Mouse (Mus musculus): ENCODE measurements around the gene Tfb2m. TPM values are rescaled to one million over a fixed set of nuclear protein-coding genes. Genes with fewer than 3 reads are reported as not detected.

Gene Tfb2m
- polyA plus RNA-seq, 1 experiment from 2014 or later: 32.7 TPM

DNA sequence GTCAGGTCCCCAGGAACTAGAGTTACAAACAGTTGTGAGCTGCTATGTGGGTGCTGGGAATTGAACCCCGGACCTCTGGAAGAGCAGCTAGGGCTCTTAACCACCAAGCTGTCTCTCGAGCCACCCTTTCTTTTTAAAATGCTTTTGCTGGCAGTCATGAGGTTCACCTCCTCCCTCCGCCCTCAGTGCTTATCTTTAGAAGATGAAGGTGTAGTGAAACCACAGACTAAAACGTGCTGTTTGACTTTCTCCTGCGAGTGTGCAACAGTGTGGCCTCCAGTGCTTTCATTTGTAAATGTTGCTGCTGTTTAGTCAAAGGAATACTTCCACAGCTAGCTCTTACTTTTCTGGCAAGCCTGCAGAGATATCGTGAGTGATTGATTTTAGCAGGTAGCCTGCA, 32.6 kb upstream of the Tfb2m start:
- H3K9ac ChIP-seq: no peak overlapping the region
- WGBS: 76% methylated on average over 6 of the region's 6 CpGs
- H3K4me2 ChIP-seq: no peak overlapping the region
- H3K27ac ChIP-seq: no peak overlapping the region
- no peak overlapping the region for H3K4me3 ChIP-seq
- peaks cover 18% of the 10 kb centered on the region for H3K36me3 ChIP-seq
- peaks cover 12% of the 10 kb centered on the region for H3K4me1 ChIP-seq
- no peak for ATAC-seq (ENCODE audit: insufficient number of reproducible peaks, insufficient read depth, low FRiP score, low TSS enrichment, low read depth)
- H3K9me3 ChIP-seq: no peaks in the 10 kb centered on the region
- H3K27me3 ChIP-seq: no peaks in the 10 kb centered on the region

DNA sequence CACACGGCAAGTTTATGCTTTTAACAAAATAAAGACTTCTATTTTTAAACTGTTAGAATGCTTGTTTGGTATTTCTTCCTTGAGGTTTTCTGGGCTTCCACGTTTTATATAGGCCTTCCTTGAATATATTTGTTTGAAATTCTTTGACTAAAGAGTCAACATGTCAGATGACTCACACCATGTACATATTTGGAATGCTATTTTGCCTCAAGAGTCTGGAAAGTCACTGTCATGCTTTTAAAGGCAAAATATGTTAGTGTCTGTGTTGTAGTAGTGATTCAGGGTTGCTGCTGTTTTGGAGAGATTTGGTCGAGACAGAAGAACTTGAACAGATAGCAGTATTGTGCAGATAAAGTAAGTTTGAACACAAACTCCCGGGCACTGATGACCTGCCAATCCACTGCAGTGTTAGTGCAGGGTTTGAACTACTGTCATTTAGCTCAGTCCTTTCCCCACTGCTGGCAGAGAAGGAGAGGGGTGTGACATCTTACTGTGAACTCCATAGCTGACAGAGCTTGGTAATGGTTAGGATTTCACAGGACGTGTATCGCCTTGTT, 27.7 kb upstream of the Tfb2m start:
- 65% methylated on average over 6 of the region's 6 CpGs for WGBS
- H3K9ac ChIP-seq: no peak overlapping the region
- H3K4me1 ChIP-seq: peaks cover 17% of the 10 kb centered on the region
- no peak overlapping the region for H3K4me3 ChIP-seq
- no peaks in the 10 kb centered on the region for H3K27me3 ChIP-seq
- no peak for ATAC-seq (ENCODE audit: insufficient number of reproducible peaks, insufficient read depth, low FRiP score, low TSS enrichment, low read depth)
- 0 out of 2 replicates have a peak, but pooled peaks cover under 1% of the 10 kb centered on the region for H3K36me3 ChIP-seq
- H3K4me2 ChIP-seq: no peak overlapping the region
- H3K27ac ChIP-seq: peak overlapping the region; percentile 29; the same call in 1 of the 2 replicates
- H3K9me3 ChIP-seq: no peaks in the 10 kb centered on the region

DNA sequence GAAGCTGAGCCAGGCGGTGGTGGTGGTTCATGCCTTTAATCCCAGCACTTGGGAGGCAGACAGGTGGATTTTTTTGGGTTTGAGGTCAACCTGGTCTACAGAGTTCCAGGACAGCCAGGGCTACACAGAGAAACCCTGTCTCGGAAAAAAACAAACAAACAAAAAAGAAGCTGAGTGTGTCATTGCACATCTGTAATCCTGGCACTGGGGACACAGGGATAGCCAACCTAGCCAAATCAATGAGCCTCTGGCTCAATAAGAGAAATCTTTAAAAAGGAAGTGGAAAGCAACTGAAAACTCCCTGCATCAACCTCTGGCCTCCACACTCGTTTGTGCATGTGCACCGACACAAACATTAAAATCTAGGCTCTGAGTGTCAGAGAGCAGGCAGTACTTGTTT, 25.6 kb upstream of the Tfb2m start:
- ATAC-seq (ENCODE audit: insufficient number of reproducible peaks, insufficient read depth, low FRiP score, low TSS enrichment, low read depth): no peak
- no peaks in the 10 kb centered on the region for H3K9me3 ChIP-seq
- H3K27ac ChIP-seq: no peak overlapping the region
- H3K36me3 ChIP-seq: no peaks in the 10 kb centered on the region
- H3K4me3 ChIP-seq: no peak overlapping the region
- H3K27me3 ChIP-seq: no peaks in the 10 kb centered on the region
- peaks cover 27% of the 10 kb centered on the region for H3K4me1 ChIP-seq
- no peak overlapping the region for H3K4me2 ChIP-seq
- H3K9ac ChIP-seq: no peak overlapping the region
- WGBS: 76% methylated on average over 4 of the region's 4 CpGs

DNA sequence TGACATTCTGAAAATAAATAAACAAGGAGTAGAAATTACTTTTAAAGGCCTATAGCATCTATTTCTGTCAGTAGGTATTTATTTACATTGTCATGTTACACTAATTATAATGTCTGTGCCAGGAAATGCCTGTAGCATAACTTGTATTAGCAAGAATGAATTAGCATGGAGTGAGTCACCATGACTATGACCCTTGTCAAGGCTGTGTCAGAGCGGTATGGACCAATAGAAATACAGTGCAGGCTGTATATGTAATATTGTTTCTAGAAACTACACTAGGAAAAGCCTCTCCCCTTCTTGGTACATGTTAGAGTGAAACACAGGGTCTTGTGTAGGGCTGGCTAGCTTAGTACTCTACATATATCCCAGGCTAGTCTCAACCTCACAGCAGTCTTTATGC, 24.4 kb upstream of the Tfb2m start:
- H3K4me3 ChIP-seq: no peak overlapping the region

DNA sequence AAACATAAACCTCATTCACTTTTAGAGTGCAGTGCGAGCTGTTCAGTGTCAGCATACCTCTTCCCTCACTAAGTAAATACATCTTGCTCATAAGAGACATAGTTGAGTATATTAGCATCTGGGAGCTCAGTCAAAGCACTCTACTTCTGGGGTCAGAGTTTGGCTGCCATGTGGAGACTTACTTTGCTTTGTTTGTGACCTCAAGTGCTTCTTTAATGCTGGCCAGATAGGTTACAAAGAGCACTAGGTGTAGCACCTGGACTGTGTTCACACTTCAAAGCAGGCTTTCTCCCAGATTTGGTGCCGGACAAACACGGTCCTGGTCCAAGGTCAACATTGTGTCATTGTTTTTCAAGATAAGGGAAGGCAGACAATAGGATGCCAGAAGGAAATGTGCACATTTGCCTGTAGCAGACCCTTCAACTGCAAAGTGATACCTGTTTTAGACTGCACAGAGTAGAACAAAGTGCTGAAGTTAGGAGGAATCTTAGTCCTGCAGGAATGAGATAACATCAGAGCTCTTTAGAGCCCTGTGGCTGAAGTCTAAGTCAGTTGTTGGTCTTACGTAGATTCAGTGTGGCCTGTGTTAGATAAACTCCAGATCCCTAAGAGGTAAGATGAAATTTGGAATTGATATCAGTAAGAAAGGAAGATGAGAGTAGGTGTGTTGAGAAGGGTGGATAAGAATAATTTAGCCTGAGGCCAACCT, 22.8 kb upstream of the Tfb2m start:
- Histone ChIP-seq H3K9ac (no peak overlapping the region), H3K27ac (no peak overlapping the region), H3K27me3 (no peaks in the 10 kb centered on the region), H3K4me1 (peaks cover 19% of the 10 kb centered on the region), H3K4me2 (no peak overlapping the region), H3K9me3 (no peaks in the 10 kb centered on the region), H3K4me3 (no peak overlapping the region), H3K36me3 (no peaks in the 10 kb centered on the region)
- 77% methylated on average over 4 of the region's 4 CpGs for WGBS
- ATAC-seq (ENCODE audit: insufficient number of reproducible peaks, insufficient read depth, low FRiP score, low TSS enrichment, low read depth): no peak

More for the DNA sequence above, 24.4 kb upstream of the Tfb2m start:
- no peak overlapping the region for H3K9ac ChIP-seq
- no peaks in the 10 kb centered on the region for H3K36me3 ChIP-seq
- no peaks in the 10 kb centered on the region for H3K27me3 ChIP-seq
- no peak for ATAC-seq (ENCODE audit: insufficient number of reproducible peaks, insufficient read depth, low FRiP score, low TSS enrichment, low read depth)
- peaks cover 27% of the 10 kb centered on the region for H3K4me1 ChIP-seq
- H3K9me3 ChIP-seq: no peaks in the 10 kb centered on the region
- 91% methylated on average over 1 of the region's 1 CpGs for WGBS
- H3K4me2 ChIP-seq: no peak overlapping the region
- no peak overlapping the region for H3K27ac ChIP-seq

DNA sequence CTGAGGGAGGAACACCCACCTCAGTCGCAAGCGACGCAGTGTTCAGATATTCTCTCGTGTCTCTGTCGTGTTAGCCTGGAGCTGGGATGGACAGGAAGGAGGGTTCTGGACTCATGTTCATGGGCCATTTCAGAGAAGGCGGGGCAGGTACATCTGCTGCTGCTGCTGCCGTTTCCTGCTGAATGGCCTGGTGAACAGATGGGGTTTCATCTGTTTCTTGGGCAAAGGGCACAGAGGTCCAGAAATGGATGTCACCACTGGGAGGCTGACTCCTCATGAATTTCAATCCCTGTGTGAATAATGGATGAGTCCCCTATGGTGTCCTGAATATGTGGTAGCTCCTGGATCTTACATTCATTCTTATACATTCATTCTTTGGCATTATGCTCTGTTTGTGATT, 21.5 kb upstream of the Tfb2m start:
- no peak overlapping the region for H3K4me2 ChIP-seq
- H3K9ac ChIP-seq: no peak overlapping the region
- H3K4me1 ChIP-seq: peaks cover 27% of the 10 kb centered on the region
- WGBS: 56% methylated on average over 7 of the region's 7 CpGs
- no peak for ATAC-seq (ENCODE audit: insufficient number of reproducible peaks, insufficient read depth, low FRiP score, low TSS enrichment, low read depth)
- no peaks in the 10 kb centered on the region for H3K27me3 ChIP-seq
- no peaks in the 10 kb centered on the region for H3K36me3 ChIP-seq
- no peak overlapping the region for H3K27ac ChIP-seq
- no peak overlapping the region for H3K4me3 ChIP-seq
- no peaks in the 10 kb centered on the region for H3K9me3 ChIP-seq

DNA sequence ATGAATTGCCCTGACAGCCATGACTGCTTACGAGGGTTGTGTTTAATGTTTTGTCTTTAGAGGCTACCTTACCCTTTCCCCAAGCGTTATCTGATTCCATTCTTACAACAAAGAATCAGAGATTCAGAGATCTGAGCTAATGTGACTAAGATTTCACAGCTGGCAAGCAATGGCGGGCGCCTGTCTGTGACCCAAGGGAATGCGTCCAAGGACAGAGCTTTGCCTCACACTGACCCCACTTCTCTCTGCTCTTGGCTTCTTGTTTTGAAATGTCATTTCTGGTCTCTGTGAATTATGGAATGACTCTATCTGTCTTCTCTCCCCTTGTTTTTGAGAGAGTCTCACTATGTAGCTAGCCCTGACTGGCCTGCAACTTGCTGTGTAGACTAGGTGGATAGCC, 17.9 kb upstream of the Tfb2m start:
- no peaks in the 10 kb centered on the region for H3K27me3 ChIP-seq
- no peak for ATAC-seq (ENCODE audit: insufficient number of reproducible peaks, insufficient read depth, low FRiP score, low TSS enrichment, low read depth)
- H3K9ac ChIP-seq: no peak overlapping the region
- no peaks in the 10 kb centered on the region for H3K9me3 ChIP-seq
- H3K36me3 ChIP-seq: no peaks in the 10 kb centered on the region
- no peak overlapping the region for H3K27ac ChIP-seq
- H3K4me3 ChIP-seq: no peak overlapping the region
- no peak overlapping the region for H3K4me2 ChIP-seq
- WGBS: 56% methylated on average over 5 of the region's 5 CpGs
- peaks cover 38% of the 10 kb centered on the region for H3K4me1 ChIP-seq

DNA sequence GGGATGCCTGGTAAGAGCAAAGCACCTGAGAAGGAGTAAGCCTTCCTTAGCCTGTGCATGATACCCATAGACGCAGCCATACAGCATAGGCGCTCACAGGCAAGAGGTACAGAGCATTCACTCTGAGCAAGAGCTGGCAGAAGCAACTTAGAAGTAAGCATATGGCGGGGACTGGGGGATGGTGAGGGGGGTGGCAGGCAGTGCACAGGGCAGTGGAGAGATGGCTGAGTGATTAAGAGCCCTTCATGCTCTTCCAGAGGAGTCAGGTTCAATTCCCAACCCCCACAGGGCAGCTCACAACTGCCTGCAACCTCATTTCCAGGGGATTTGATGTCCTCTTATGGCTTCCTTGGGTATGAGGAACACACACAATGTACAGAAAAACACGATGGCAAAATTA, 17.1 kb upstream of the Tfb2m start:
- H3K27ac ChIP-seq: 0 out of 2 replicates have a peak overlapping the region, but pooled peaks have one; percentile 17
- H3K9ac ChIP-seq: no peak overlapping the region
- H3K4me2 ChIP-seq: no peak overlapping the region
- ATAC-seq (ENCODE audit: insufficient number of reproducible peaks, insufficient read depth, low FRiP score, low TSS enrichment, low read depth): no peak
- H3K4me3 ChIP-seq: no peak overlapping the region
- H3K27me3 ChIP-seq: no peaks in the 10 kb centered on the region
- H3K4me1 ChIP-seq: peaks cover 40% of the 10 kb centered on the region
- H3K9me3 ChIP-seq: no peaks in the 10 kb centered on the region
- no peaks in the 10 kb centered on the region for H3K36me3 ChIP-seq
- WGBS: 83% methylated on average over 4 of the region's 4 CpGs

DNA sequence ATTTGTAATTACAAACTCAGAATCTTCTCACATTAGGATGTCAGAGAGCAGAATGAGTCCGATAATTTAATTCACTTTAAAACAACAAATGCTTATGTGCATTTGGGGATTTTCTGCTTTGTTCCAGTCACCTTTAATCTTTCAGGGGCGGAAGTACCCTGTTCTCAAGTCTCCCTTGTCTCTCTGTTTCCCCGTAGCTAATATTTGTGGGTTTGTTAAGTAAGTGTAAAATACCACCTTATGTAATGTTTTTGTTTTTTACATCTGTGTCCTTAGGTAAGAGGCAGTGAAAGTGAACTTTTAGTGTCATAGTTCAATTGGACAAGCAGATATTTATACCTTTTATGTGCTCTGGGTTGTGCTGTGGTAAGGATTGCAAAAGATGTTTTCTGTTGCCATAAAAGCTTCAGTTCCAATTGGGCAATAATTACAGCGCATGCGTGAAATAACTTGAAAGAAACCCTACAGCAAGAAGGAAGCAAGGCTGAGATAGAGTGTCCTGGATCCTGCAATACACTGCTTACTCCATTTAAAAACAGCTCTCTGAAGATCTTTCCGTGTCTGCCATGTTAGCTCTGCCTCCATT, 14.9 kb upstream of the Tfb2m start:
- no peaks in the 10 kb centered on the region; the same call in 1 of the 2 replicates for H3K36me3 ChIP-seq
- no peak for ATAC-seq (ENCODE audit: insufficient number of reproducible peaks, insufficient read depth, low FRiP score, low TSS enrichment, low read depth)
- no peaks in the 10 kb centered on the region for H3K9me3 ChIP-seq
- no peak overlapping the region for H3K4me2 ChIP-seq
- no peaks in the 10 kb centered on the region for H3K27me3 ChIP-seq
- no peak overlapping the region for H3K27ac ChIP-seq
- 72% methylated on average over 6 of the region's 6 CpGs for WGBS
- H3K4me1 ChIP-seq: peaks cover 37% of the 10 kb centered on the region
- no peak overlapping the region for H3K4me3 ChIP-seq
- H3K9ac ChIP-seq: no peak overlapping the region

DNA sequence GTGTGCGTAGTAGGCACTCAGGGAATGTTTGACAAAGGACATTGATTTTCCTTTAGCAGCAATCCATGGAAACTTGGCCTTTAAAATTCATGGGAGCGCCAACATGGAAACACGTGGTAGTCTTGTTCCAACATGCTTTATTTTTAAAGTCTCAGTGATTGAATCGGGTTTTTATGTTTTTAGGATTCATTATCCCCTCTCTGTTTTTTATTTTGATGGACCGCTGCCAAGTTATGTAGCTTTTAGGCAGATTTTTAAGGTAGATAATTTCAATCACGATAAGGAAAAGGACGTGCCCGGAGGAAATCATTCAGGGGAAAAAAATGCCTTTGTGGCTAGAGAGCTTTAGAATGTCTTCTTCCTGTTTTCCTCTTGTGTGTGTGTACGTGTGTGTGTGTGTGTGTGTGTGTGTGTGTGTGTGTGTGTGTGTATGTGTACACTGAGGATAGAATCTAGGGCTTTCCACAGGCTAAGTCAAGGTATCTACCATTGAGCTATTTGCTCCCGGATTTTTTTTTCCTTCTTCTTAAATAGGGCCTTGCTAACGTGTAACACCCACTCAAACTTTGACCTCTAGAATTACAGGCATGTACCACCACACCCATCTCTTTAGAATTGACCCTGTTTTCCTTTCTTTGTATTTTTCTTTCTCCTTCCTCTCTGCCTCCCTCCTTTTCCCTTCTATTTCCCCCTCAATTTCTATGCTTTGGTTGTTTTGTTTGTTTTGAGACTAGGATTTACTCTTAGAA, 13.6 kb upstream of the Tfb2m start:
- Histone ChIP-seq H3K36me3 (no peaks in the 10 kb centered on the region; the same call in 1 of the 2 replicates), H3K4me2 (no peak overlapping the region), H3K9ac (no peak overlapping the region), H3K4me3 (no peak overlapping the region), H3K27me3 (no peaks in the 10 kb centered on the region), H3K27ac (peak overlapping the region; percentile 70), H3K4me1 (peaks cover 37% of the 10 kb centered on the region), H3K9me3 (no peaks in the 10 kb centered on the region)
- ATAC-seq (ENCODE audit: insufficient number of reproducible peaks, insufficient read depth, low FRiP score, low TSS enrichment, low read depth): no peak
- WGBS: 52% methylated on average over 11 of the region's 11 CpGs

DNA sequence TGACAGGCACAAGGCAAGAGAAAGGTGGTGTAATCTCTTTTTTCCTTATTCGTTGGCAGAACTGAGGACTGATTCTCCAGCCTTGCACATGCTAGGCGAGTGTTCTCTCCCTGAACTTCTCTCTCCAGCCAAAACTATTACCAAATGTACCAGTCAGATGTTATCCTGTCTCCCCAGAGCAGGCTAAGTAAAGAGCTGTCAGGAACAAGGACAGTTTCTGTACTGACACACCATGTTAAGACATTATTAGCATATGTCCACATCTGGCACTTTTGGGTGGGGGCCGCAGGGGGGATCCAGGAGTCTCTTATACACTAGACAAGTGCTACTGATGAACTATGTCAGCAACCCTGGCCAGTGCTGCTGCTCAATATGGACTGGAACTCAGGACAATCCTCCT, 10.9 kb upstream of the Tfb2m start:
- no peaks in the 10 kb centered on the region; the same call in 1 of the 2 replicates for H3K36me3 ChIP-seq
- H3K4me1 ChIP-seq: peaks cover 31% of the 10 kb centered on the region
- no peak for ATAC-seq (ENCODE audit: insufficient number of reproducible peaks, insufficient read depth, low FRiP score, low TSS enrichment, low read depth)
- no peaks in the 10 kb centered on the region for H3K9me3 ChIP-seq
- H3K9ac ChIP-seq: no peak overlapping the region
- 78% methylated on average over 3 of the region's 3 CpGs for WGBS
- H3K27me3 ChIP-seq: no peaks in the 10 kb centered on the region
- H3K4me2 ChIP-seq: no peak overlapping the region
- H3K27ac ChIP-seq: no peak overlapping the region
- no peak overlapping the region for H3K4me3 ChIP-seq

All from embryonic facial prominence, embryonic 13.5 days (tissue).